Mouse (Mus musculus) kidney, postnatal 0 days (tissue): ENCODE data around the gene Ttc39b. TPM values are rescaled to one million over a fixed set of nuclear protein-coding genes. Genes with fewer than 3 reads are reported as not detected.

ENCODE experiments used
- ATAC-seq: fragments of 200-750 bp; cut with Nextera tagmentation; replicated peaks from 2 replicates; pipeline ENCODE4 v1.8.0; 2017; ENCODE audit warnings: low read depth, moderate number of reproducible peaks, moderate TSS enrichment, moderate library complexity; ENCODE audit not compliant: low FRiP score
- DNase-seq: peaks from one replicate; pipeline ENCODE4 v3.0.0-alpha.2; 2016; ENCODE audit warnings: low spot score
- H3K27ac ChIP-seq: fragments of 300-500 bp; sonication (generic); 2 replicates; pipeline ENCODE4 v1.5.1; 2014; ENCODE audit warnings: mild to moderate bottlenecking
- H3K27me3 ChIP-seq: fragments of 300-500 bp; sonication (generic); 2 replicates; pipeline ENCODE4 v1.6.1; 2014; ENCODE audit warnings: low read length, mixed read lengths; ENCODE audit not compliant: insufficient read depth
- H3K36me3 ChIP-seq: fragments of 300-500 bp; sonication (generic); 2 replicates; pipeline ENCODE4 v1.6.1; 2014; ENCODE audit warnings: low read length, mixed read lengths; ENCODE audit not compliant: insufficient read depth
- H3K4me1 ChIP-seq: fragments of 300-500 bp; sonication (generic); replicated peaks from 2 replicates; pipeline ENCODE4 v1.6.1; 2014; ENCODE audit warnings: antibody characterized with exemption, low read length, mixed read lengths; ENCODE audit not compliant: insufficient read depth
- H3K4me2 ChIP-seq: fragments of 300-500 bp; sonication (generic); 2 replicates; pipeline ENCODE4 v1.6.1; 2014; ENCODE audit warnings: mild to moderate bottlenecking, low read length, moderate library complexity, mixed read lengths
- H3K4me3 ChIP-seq: fragments of 300-500 bp; sonication (generic); replicated peaks from 2 replicates; pipeline ENCODE4 v1.5.1; 2014; ENCODE audit warnings: low read depth, low read length
- H3K9ac ChIP-seq: fragments of 300-500 bp; sonication (generic); 2 replicates; pipeline ENCODE4 v1.6.1; 2014; ENCODE audit warnings: low read depth, low read length
- H3K9me3 ChIP-seq: fragments of 300-500 bp; sonication (generic); replicated peaks from 2 replicates; pipeline ENCODE4 v1.6.1; 2016; ENCODE audit warnings: low read length, inconsistent platforms, mixed read lengths
- CTCF ChIP-seq: IDR thresholded peaks from 2 replicates; pipeline ENCODE4 v1.5.1; 2016; ENCODE audit warnings: antibody characterized with exemption, low read depth, mild to moderate bottlenecking, moderate library complexity
- whole genome bisulfite sequencing: fragments of 180-500 bp; shearing (Covaris S2); extraction: QIAGEN DNeasy Blood & Tissue Kit; methylation state at CpG from one replicate; pipeline ENCODE4 v1.1.7; 2014; 5-methylcytosine and 5-hydroxymethylcytosine counted together
- polyA plus RNA-seq: library from polyadenylated mRNA; unstranded; fragments of >200 nt; fragmentation: Nextera tagmentation; extraction: Ambion mirVana; gene quantifications from 2 replicates; pipeline ENCODE4 v1.2.1, GENCODE M21; 2015

Ttc39b gene
- polyA plus RNA-seq, 1 experiment from 2014 or later = 3.8 TPM

DNA sequence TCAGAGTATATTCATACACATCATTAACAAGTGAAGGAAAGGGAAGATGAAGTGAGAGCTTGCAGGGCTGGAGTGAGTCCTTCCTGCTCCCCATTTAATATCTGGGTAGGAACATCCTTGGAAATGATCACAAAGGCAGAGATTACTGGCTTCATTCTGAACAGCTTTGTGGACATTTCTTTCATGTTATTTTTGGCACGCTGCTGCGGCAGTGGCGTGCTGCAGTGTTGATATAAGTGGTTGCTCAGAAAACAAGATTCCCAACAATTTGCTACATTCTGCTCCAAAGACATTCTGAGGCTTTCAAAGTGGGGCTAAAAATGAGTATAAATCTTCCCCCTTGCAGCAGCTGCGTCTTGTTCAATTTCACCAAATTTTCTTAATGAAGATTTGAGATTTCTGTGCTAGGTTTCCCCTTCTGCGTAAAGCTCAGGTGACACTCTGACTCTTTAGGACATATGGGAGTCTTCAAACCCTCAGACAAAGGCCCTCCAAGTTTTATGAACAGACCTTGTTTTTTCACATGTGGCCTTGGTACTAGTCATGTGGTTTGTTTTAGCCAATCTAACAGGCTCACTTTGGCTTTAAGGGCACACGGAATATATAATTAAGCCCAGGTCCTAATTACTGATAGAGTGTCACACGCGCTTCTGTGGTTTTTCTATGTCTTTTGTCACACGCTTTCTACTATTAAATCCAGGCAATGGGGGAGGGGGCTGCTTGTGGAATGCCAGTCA lies 109.1 kb downstream of the Ttc39b start:
- no peaks in the 10 kb centered on the region for H3K9me3 ChIP-seq
- H3K27ac ChIP-seq = peak overlapping the region; percentile 40; the same call in 1 of the 2 replicates
- ATAC-seq (no peak), DNase-seq (peak; percentile 92)
- H3K27me3 ChIP-seq = no peaks in the 10 kb centered on the region
- WGBS = 41% methylated on average over 9 of the region's 9 CpGs
- no peak overlapping the region for H3K9ac ChIP-seq
- H3K4me1 ChIP-seq = no peaks in the 10 kb centered on the region
- H3K4me2 ChIP-seq = no peak overlapping the region
- TF ChIP-seq CTCF = no peak
- H3K36me3 ChIP-seq = no peaks in the 10 kb centered on the region
- H3K4me3 ChIP-seq = no peak overlapping the region

DNA sequence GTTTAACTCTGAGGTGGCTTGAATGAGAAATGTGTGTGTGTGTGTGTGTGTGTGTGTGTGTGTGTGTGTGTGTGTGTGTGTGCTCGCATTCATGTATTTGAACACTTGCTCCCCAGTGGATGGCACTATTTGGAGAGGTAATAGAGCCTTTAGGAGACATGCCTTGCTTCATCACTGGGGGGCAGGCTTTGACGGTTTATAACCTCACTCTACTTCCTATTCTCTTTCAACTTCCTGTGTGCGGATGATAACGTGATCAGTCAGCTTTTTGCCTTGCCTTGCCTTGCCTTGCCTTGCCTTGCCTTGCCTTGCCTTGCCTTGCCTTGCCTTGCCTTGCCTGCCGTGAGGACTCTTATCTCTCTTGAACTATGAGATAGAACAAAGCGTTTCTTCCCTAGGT lies 110.3 kb downstream of the Ttc39b start:
- Histone ChIP-seq H3K27ac (no peak overlapping the region), H3K9me3 (no peaks in the 10 kb centered on the region), H3K4me1 (no peaks in the 10 kb centered on the region), H3K4me3 (no peak overlapping the region), H3K36me3 (no peaks in the 10 kb centered on the region), H3K27me3 (no peaks in the 10 kb centered on the region), H3K9ac (no peak overlapping the region), H3K4me2 (no peak overlapping the region)
- TF ChIP-seq CTCF = no peak
- DNase-seq (no peak), ATAC-seq (no peak)
- WGBS = 75% methylated on average over 6 of the region's 6 CpGs

DNA sequence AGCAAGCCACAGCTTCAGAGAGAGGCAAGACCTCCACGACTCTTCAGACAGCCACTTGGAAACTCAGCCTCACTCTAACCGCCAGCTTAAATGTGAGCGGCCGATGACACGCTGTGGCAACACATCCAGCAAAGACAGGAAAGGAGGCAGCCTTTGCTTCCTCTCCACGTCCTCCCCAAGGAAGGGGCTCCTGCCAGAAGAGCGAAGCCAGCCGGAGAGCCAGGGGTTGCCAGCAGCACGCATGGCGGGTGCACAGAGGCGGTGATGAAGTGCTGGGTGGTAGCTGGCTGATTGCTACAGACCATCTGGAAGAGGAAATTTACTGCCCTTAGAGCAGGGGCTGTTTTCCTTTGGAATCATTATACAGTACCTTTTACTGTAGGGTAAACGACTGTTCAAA lies 112.3 kb downstream of the Ttc39b start:
- Histone ChIP-seq H3K27ac (no peak overlapping the region), H3K4me2 (peak overlapping the region; percentile 31; the same call in 1 of the 2 replicates), H3K27me3 (no peaks in the 10 kb centered on the region), H3K36me3 (no peaks in the 10 kb centered on the region), H3K9me3 (no peaks in the 10 kb centered on the region), H3K4me1 (no peaks in the 10 kb centered on the region), H3K9ac (0 out of 2 replicates have a peak overlapping the region, but pooled peaks have one; percentile 46), H3K4me3 (no peak overlapping the region)
- no peak for ATAC-seq
- 12% methylated on average over 12 of the region's 12 CpGs for WGBS
- peak; percentile 58 for DNase-seq
- no peak for TF ChIP-seq CTCF

DNA sequence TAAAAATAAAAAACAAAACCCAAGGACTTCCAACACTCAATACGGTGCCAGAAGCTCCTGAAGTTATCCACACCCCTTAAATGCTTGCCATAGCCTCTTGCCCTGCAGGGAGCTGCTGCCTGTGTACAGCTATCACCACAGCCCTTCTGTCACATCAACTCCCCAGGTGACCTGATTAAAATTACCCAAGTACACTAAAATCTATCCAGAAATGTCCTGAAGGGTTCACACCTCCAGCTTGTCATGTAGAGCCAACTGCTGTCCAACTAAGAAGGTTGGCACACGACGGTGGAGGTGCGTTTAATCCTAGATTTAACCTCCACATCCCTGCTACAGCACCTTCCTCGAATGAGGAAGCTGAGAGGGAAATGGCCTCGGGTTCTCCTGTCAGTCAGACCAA lies 113.6 kb downstream of the Ttc39b start:
- DNase-seq (no peak), ATAC-seq (no peak)
- no peaks in the 10 kb centered on the region for H3K9me3 ChIP-seq
- H3K9ac ChIP-seq = no peak overlapping the region
- no peak overlapping the region for H3K27ac ChIP-seq
- no peaks in the 10 kb centered on the region for H3K36me3 ChIP-seq
- H3K27me3 ChIP-seq = no peaks in the 10 kb centered on the region
- H3K4me2 ChIP-seq = no peak overlapping the region
- no peak overlapping the region for H3K4me3 ChIP-seq
- WGBS = 83% methylated on average over 6 of the region's 6 CpGs
- TF ChIP-seq CTCF = no peak
- H3K4me1 ChIP-seq = no peaks in the 10 kb centered on the region

DNA sequence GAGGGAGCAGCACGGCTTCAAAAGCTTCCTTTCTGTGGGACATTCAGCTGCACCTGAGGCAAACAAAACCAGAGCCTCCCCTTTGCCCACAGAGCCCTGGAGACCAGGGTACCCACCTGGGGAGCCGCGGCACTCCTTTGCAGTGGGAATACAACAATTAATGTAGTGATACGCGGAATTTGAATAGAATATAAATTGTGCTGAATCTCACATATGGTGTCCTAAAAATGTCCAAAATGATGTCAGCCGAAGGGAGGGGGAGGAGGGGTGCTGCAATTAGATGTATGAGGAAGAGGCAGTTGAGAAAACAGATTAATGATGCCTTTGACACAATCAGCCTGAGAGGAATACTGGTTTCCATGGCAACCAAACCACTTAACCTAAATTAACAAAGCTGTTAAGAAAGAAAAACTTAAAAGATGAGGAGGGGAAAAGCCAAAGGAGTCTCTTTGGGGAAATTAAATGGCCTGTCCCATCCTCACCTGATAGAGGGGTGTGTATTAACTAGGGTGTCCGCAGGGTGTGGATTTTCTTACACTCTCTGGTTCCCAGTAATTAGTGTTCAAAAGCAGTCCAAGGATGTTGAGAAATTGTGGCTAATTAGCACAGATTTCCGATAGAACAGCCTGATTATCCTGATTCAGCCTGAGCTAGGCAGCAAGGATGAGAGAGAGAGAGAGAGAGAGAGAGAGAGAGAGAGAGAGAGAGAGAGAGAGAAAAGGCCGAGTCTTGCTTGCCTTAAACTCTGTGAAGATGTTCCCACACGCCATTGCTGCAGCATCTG lies 117.1 kb downstream of the Ttc39b start:
- H3K27ac ChIP-seq = no peak overlapping the region
- H3K36me3 ChIP-seq = no peaks in the 10 kb centered on the region
- no peak overlapping the region for H3K4me3 ChIP-seq
- no peaks in the 10 kb centered on the region for H3K4me1 ChIP-seq
- H3K27me3 ChIP-seq = no peaks in the 10 kb centered on the region
- no peak for DNase-seq
- H3K4me2 ChIP-seq = no peak overlapping the region
- H3K9me3 ChIP-seq = no peaks in the 10 kb centered on the region
- WGBS = 59% methylated on average over 10 of the region's 10 CpGs
- ATAC-seq = no peak
- TF ChIP-seq CTCF = no peak
- H3K9ac ChIP-seq = no peak overlapping the region

DNA sequence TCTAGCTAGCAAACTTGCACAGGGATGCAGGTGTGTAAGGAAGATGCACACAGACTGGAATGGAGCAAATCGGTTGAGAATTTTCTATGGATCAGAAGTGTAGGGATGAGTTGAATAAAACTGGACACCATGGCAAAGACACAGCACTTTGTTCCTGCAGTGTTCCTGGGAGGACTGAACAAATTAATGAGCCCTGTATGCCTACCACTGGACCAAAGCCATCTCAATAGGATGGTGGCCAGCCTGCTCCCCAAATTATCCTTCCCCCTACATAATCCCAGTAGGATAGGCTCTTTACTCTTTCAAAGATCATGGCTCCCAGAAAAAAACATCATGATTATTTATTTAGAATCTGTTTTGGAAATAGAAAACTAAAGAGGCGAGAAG lies 117.6 kb downstream of the Ttc39b start:
- Histone ChIP-seq H3K9ac (no peak overlapping the region), H3K36me3 (no peaks in the 10 kb centered on the region), H3K4me3 (no peak overlapping the region), H3K4me1 (no peaks in the 10 kb centered on the region), H3K9me3 (no peaks in the 10 kb centered on the region), H3K27me3 (no peaks in the 10 kb centered on the region), H3K4me2 (no peak overlapping the region), H3K27ac (no peak overlapping the region)
- WGBS = 86% methylated on average over 2 of the region's 2 CpGs
- ATAC-seq (no peak), DNase-seq (no peak)
- no peak for TF ChIP-seq CTCF
